Mouse (Mus musculus) kidney, embryonic 16.5 days (tissue): ENCODE measurements around the gene Ubqln4. TPM values are rescaled to one million over a fixed set of nuclear protein-coding genes. Genes with fewer than 3 reads are reported as not detected.
"Not testable (repeated sequence)": the region's sequence is repeated elsewhere in the genome, so short reads cannot be mapped to it uniquely, and the experiment has no call there.

ENCODE experiments used
- ATAC-seq: fragments of 200-750 bp; cut with Nextera tagmentation; 2 replicates; pipeline ENCODE4 v1.8.0; 2017; ENCODE audit warnings: moderate TSS enrichment; ENCODE audit not compliant: low FRiP score, low TSS enrichment
- H3K27ac ChIP-seq: fragments of 300-500 bp; sonication (generic); 2 replicates; pipeline ENCODE4 v1.5.1; 2014; ENCODE audit warnings: low read length
- H3K27me3 ChIP-seq: fragments of 300-500 bp; sonication (generic); 2 replicates; pipeline ENCODE4 v1.6.1; 2014; ENCODE audit warnings: low read length, control low read depth, mixed read lengths; ENCODE audit not compliant: insufficient read depth
- H3K36me3 ChIP-seq: fragments of 300-500 bp; sonication (generic); 2 replicates; pipeline ENCODE4 v1.6.1; 2014; ENCODE audit warnings: low read length, control low read depth, mixed read lengths; ENCODE audit not compliant: insufficient read depth
- H3K4me1 ChIP-seq: fragments of 300-500 bp; sonication (generic); 2 replicates; pipeline ENCODE4 v1.6.1; 2014; ENCODE audit warnings: low read length, control low read depth, mixed read lengths; ENCODE audit not compliant: insufficient read depth
- H3K4me2 ChIP-seq: fragments of 300-500 bp; sonication (generic); replicated peaks from 2 replicates; pipeline ENCODE4 v1.6.1; 2014; ENCODE audit warnings: low read depth, low read length
- H3K4me3 ChIP-seq: fragments of 300-500 bp; sonication (generic); 2 replicates; pipeline ENCODE4 v1.5.1; 2014; ENCODE audit warnings: mild to moderate bottlenecking, low read length
- H3K9ac ChIP-seq: fragments of 300-500 bp; sonication (generic); replicated peaks from 2 replicates; pipeline ENCODE4 v1.6.1; 2014; ENCODE audit warnings: low read length
- H3K9me3 ChIP-seq: fragments of 300-500 bp; sonication (generic); 2 replicates; pipeline ENCODE4 v1.6.1; 2016; ENCODE audit warnings: low read length, control low read depth
- WGBS: fragments of 180-500 bp; shearing (Covaris S2); extraction: QIAGEN DNeasy Blood & Tissue Kit; methylation state at CpG from one replicate; pipeline ENCODE4 v1.1.7; 2014; 5-methylcytosine and 5-hydroxymethylcytosine counted together
- polyA plus RNA-seq: library from polyadenylated mRNA; unstranded; fragments of >200 nt; fragmentation: Nextera tagmentation; extraction: Ambion mirVana; gene quantifications from 2 replicates; pipeline ENCODE4 v1.2.1, GENCODE M21; 2015

Ubqln4 gene
- polyA plus RNA-seq, 1 experiment from 2014 or later, result 52.7 TPM

- Histone ChIP-seq H3K9me3 (no peaks in the 10 kb centered on the region), H3K9ac (no peak overlapping the region), H3K36me3 (peaks cover 55% of the 10 kb centered on the region), H3K27ac (no peak overlapping the region), H3K4me3 (no peak overlapping the region), H3K4me2 (no peak overlapping the region), H3K27me3 (no peaks in the 10 kb centered on the region), H3K4me1 (no peaks in the 10 kb centered on the region)
- 92% methylated on average over 5 of the region's 5 CpGs for WGBS
- no peak for ATAC-seq
These were observed 16.1 kb downstream of the Ubqln4 start for GRCm38 (mm10) chr3:88569694-88570093.

GRCm38 (mm10) chr3:88570341-88570740 lies 16.8 kb downstream of the Ubqln4 start:
- no peak for ATAC-seq
- WGBS, result 91% methylated on average over 10 of the region's 10 CpGs
- H3K4me1 ChIP-seq, result no peaks in the 10 kb centered on the region
- no peak overlapping the region for H3K27ac ChIP-seq
- H3K36me3 ChIP-seq, result peaks cover 48% of the 10 kb centered on the region
- H3K27me3 ChIP-seq, result no peaks in the 10 kb centered on the region
- H3K9me3 ChIP-seq, result no peaks in the 10 kb centered on the region
- H3K4me3 ChIP-seq, result no peak overlapping the region
- H3K4me2 ChIP-seq, result no peak overlapping the region
- no peak overlapping the region for H3K9ac ChIP-seq

DNA sequence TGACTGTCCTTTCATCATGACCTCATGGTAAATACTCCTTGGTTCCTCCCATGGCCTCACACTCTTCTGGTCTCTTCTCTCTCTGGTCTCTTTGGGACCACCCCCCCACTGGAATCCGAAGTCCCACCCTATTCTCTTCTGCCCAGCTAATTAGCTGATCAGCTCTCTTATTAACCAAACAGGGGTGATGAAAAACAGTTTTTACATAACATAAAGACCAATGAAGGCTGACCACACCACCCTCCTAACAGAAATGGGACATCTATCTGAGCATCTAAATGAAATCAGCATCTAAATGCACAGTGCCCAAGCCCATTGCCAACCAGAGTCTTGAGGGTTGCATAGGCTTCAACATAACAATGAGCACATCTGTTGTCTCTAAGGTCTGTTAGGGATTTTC lies 18.3 kb downstream of the Ubqln4 start:
- Histone ChIP-seq H3K4me3 (no peak overlapping the region), H3K9me3 (no peaks in the 10 kb centered on the region), H3K4me1 (no peaks in the 10 kb centered on the region), H3K36me3 (peaks cover 33% of the 10 kb centered on the region), H3K9ac (no peak overlapping the region), H3K4me2 (no peak overlapping the region), H3K27me3 (no peaks in the 10 kb centered on the region), H3K27ac (no peak overlapping the region)
- 82% methylated on average over 1 of the region's 1 CpGs for WGBS
- no peak for ATAC-seq

DNA sequence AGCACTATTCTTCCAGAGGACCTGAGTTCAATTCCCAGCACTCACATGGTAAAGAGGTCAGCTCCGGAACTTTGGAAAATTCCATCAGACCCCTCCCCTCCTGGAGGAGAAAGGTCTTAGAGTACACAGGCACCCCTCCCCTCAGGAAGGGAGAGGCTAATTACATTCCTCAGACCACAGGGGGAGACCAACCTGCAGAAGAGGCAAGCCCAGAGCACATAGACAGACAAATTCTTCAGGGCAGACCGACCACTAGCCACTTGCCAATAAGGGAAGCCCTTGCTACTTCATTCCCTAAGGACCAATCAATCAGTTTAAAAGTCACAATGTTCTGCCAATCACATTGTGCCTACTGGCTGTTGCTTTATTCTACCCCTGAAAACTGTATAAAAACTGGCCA lies 19.3 kb downstream of the Ubqln4 start:
- Histone ChIP-seq H3K36me3 (peaks cover 25% of the 10 kb centered on the region), H3K4me2 (no peak overlapping the region), H3K27ac (no peak overlapping the region), H3K9ac (no peak overlapping the region), H3K9me3 (no peaks in the 10 kb centered on the region), H3K4me1 (no peaks in the 10 kb centered on the region), H3K4me3 (no peak overlapping the region), H3K27me3 (no peaks in the 10 kb centered on the region)
- ATAC-seq, result no peak
- 81% methylated on average over 2 of the region's 2 CpGs for WGBS

GRCm38 (mm10) chr3:88573810-88574209 lies 20.3 kb downstream of the Ubqln4 start:
- H3K9me3 ChIP-seq, result no peaks in the 10 kb centered on the region
- no peak overlapping the region for H3K4me3 ChIP-seq
- H3K4me1 ChIP-seq, result no peaks in the 10 kb centered on the region
- H3K9ac ChIP-seq, result no peak overlapping the region
- WGBS, result 90% methylated on average over 2 of the region's 2 CpGs
- no peak overlapping the region for H3K4me2 ChIP-seq
- peaks cover 16% of the 10 kb centered on the region for H3K36me3 ChIP-seq
- ATAC-seq, result no peak
- no peaks in the 10 kb centered on the region for H3K27me3 ChIP-seq
- H3K27ac ChIP-seq, result no peak overlapping the region

DNA sequence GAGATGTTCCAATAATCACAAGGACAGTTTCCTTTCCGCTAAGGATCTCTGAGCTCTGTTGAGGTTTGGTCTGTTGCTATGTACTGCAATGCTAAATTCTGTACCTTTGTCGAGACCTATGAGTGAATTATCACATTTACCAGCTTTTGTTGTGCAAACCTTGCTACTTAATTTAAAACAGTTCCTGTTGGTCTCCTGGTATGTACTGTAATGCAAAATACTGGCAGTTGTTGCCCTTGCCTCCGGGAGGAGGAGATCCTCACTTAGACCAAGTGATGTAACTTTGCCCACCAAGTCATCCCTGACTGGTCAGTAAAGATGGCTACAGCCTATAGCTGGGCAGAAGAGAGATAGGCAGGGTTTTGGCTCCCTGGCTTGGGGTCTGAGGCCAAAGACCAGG lies 22.0 kb downstream of the Ubqln4 start, which contains the start of gene Ssr2:
Ssr2 (plus strand) TSS at position 337 of the 400 bp plus-strand sequence.
- no peak for ATAC-seq
- Histone ChIP-seq H3K9ac (no peak within 1 kb of the TSS), H3K27ac (no peak within 1 kb of the TSS), H3K4me2 (no peak within 1 kb of the TSS), H3K27me3 (no peaks in the 10 kb centered on the region), H3K9me3 (no peaks in the 10 kb centered on the region), H3K4me1 (peaks cover 8% of the 10 kb centered on the region; the same call in 1 of the 2 replicates), H3K4me3 (no peak within 1 kb of the TSS), H3K36me3 (no peaks in the 10 kb centered on the region)
- 90% methylated on average over 3 of the region's 3 CpGs for WGBS

GRCm38 (mm10) chr3:88577846-88578245 lies 24.3 kb downstream of the Ubqln4 start:
- H3K27ac ChIP-seq, H3K27me3 ChIP-seq, H3K4me2 ChIP-seq, H3K4me3 ChIP-seq, ATAC-seq, H3K9me3 ChIP-seq, H3K9ac ChIP-seq: not testable (repeated sequence)
- 85% methylated on average over 5 of the region's 5 CpGs for WGBS
- Histone ChIP-seq H3K4me1 (peaks cover 12% of the 10 kb centered on the region; the same call in 1 of the 2 replicates), H3K36me3 (peaks cover 16% of the 10 kb centered on the region; the same call in 1 of the 2 replicates)

DNA sequence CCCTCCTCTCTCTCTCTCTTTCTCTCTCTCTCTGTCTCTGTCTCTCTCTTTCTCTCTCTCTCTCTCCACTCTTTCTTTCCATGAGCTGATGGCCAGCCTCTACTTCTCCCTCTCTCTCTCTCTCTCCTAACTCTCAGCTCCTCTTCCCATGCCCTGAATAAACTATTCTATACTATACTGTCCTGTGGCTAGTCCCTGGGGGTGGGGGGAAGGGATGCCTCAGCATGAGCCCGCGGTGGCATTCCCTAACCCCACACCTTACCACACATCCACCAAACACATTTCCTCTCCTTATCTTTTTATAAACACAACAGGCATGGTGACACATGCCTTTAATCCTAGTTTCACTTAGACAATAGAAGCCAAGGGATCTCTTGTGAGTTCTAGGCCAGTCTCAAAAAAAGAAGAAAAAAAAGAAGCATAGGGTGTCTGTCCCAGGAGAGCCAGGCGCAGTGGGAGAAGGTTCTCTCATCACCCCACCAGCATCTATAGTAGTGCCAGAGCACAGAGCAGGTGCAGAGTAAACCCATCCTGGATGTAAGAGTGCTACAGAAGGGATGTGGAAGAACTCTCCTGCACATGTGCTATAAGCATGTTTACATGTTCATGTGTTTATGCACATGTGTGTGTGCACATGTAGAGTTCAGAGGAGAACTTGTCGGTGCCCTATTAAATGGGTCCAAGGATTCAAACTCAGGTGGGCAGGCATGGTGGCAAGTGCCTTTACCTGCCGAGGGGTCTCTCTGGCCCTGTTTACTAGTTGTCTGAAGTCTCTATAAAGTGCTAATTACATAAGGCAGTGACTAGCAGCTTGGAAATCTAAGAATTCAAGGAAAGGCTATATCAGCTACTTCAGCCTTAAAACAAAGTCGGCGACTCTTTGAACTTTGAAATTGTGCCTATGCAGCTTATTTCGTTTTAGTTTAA lies 25.2 kb downstream of the Ubqln4 start:
- H3K36me3 ChIP-seq, result peaks cover 22% of the 10 kb centered on the region; the same call in 1 of the 2 replicates
- peak overlapping the region; percentile 81 for H3K4me2 ChIP-seq
- H3K27me3 ChIP-seq, result no peaks in the 10 kb centered on the region
- H3K4me3 ChIP-seq, result peak overlapping the region; percentile 100
- H3K27ac ChIP-seq, result 0 out of 2 replicates have a peak overlapping the region, but pooled peaks have one; percentile 80
- no peaks in the 10 kb centered on the region for H3K9me3 ChIP-seq
- WGBS, result 48% methylated on average over 8 of the region's 8 CpGs
- peaks cover 12% of the 10 kb centered on the region; the same call in 1 of the 2 replicates for H3K4me1 ChIP-seq
- ATAC-seq, result 0 out of 2 replicates have a peak, but pooled peaks have one; percentile 29
- peak overlapping the region; percentile 96 for H3K9ac ChIP-seq

DNA sequence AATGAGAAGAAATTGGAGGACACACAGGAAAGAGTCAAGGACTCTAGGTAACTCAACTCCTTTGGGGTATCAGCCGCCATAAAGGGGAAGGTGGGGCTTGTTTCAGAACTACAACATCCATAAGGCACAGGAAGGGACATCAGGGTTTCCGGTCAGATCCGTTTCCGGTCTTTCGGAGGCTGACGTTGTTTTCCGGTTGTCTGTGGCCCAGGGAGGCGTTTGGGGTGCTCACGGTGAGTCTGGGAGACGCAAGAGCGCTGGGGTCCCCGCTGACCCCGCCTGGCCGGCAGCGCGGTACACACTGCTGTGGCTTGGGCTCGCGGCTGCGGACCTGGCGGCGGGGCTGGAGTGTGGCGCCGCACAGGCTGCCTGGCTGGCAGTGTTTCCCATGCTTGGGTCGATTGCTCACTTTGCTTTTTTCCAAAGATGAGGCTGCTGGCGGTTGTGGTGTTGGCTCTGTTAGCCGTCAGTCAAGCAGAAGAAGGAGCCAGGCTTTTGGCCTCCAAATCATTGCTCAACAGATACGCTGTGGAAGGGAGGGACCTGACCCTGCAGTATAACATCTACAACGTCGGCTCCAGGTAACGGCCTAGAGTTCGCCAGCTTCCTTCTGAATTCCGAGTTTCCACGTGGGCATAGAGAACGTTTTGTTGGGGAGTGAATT lies 26.0 kb downstream of the Ubqln4 start:
- under 1% methylated on average over 34 of the region's 34 CpGs for WGBS
- peaks cover 26% of the 10 kb centered on the region; the same call in 1 of the 2 replicates for H3K36me3 ChIP-seq
- H3K9me3 ChIP-seq, result no peaks in the 10 kb centered on the region
- no peaks in the 10 kb centered on the region for H3K27me3 ChIP-seq
- peak overlapping the region; percentile 80; the same call in 1 of the 2 replicates for H3K27ac ChIP-seq
- H3K9ac ChIP-seq, result peak overlapping the region; percentile 96
- peaks cover 12% of the 10 kb centered on the region; the same call in 1 of the 2 replicates for H3K4me1 ChIP-seq
- ATAC-seq, result peak; percentile 88
- peak overlapping the region; percentile 81 for H3K4me2 ChIP-seq
- H3K4me3 ChIP-seq, result peak overlapping the region; percentile 100
